In the genomic region with DNA sequence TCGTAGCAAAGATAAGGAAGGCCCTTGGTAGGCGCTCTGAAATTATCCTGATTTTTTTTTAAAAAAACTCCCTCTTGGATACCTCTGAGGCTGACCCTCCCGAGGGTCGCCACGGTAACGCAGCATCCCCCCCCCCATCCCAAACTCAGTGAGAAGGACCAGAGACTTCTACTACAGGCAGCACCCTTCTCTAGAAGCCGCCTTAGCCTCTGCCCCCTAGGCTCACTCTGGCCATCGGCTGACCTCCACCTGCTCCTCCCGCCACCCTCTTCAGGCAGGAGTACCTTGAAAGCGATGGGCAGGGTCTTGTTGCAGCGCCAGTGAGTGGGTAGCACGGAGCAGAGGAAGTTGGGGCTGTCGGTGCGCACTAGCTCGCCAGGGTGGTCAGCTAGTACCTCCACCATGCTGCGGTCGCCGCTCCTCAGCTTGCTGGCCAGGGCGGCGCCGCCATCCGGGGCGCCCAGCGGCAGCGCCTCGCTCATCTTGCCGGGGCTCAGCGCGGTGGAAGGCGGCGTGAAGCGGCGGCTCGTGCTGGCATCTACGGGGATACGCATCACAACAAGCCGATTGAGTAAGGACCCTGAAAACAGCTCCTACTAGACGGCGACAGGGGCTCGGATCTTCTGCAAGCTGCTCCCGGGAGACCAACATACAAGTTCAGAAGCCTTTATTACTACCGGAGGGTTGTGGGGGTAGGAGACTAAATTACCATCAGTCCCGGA, we compare ENCODE assay signal across 8 mouse cellular contexts.
DNase-seq lines count a peak whose midpoint lies in the region; ATAC-seq and TF ChIP-seq lines count a peak whose summit lies in the region.

No protein-coding gene starts in this region.

- peak overlapping the region; percentile 2; the same call in 1 of the 2 replicates for H3K4me3 ChIP-seq in forebrain, embryonic 16.5 days (replicated peaks; ENCODE audit: low read length)
- peak overlapping the region; percentile 36 for H3K4me3 ChIP-seq in kidney, postnatal 0 days (replicated peaks; ENCODE audit: low read depth, low read length)
- peak overlapping the region; percentile 18 for H3K4me3 ChIP-seq in midbrain, embryonic 11.5 days (ENCODE audit: low read depth, low read length)

- peaks cover 66% of the 10 kb centered on the region for H3K27me3 ChIP-seq in forebrain, embryonic 16.5 days (replicated peaks; ENCODE audit: control insufficient read depth, insufficient read depth, low read length)
- peaks cover 31% of the 10 kb centered on the region for H3K27me3 ChIP-seq in kidney, postnatal 0 days (ENCODE audit: insufficient read depth, low read length)
- H3K27me3 ChIP-seq in midbrain, embryonic 11.5 days (ENCODE audit: control insufficient read depth, insufficient read depth, low read length), result peaks cover 84% of the 10 kb centered on the region

- peak; percentile 11 for DNase-seq in kidney, adult 9 months
- DNase-seq in kidney, adult 8-10 months, result no peak
- peak; percentile 60 for DNase-seq in adrenal gland, adult 2 months
- DNase-seq in kidney, postnatal 0 days (ENCODE audit: low spot score), result peak; percentile 25
- peak; percentile 95 for DNase-seq in midbrain, embryonic 11.5 days (ENCODE audit: low spot score, missing footprints)
- DNase-seq in layer of hippocampus, postnatal 14 days (ENCODE audit: low spot score in 2 of 2), result no peak
- no peak for DNase-seq in layer of hippocampus, adult 11-12 months (ENCODE audit: low spot score)

- no peak for TF ChIP-seq CTCF in kidney, postnatal 0 days (IDR thresholded peaks at IDR 0.05; ENCODE audit: low read depth)

- H3K9me3 ChIP-seq in forebrain, embryonic 16.5 days (ENCODE audit: control insufficient read depth, low read length), result no peaks in the 10 kb centered on the region
- no peaks in the 10 kb centered on the region for H3K9me3 ChIP-seq in kidney, postnatal 0 days (replicated peaks; ENCODE audit: low read length)
- H3K9me3 ChIP-seq in midbrain, embryonic 11.5 days (ENCODE audit: control insufficient read depth, low read length), result no peaks in the 10 kb centered on the region

- peak overlapping the region; percentile 18; the same call in 1 of the 2 replicates for H3K4me2 ChIP-seq in forebrain, embryonic 16.5 days (ENCODE audit: low read length)
- H3K4me2 ChIP-seq in kidney, postnatal 0 days (ENCODE audit: low read length), result peak overlapping the region; percentile 50
- H3K4me2 ChIP-seq in midbrain, embryonic 11.5 days, result peak overlapping the region; percentile 35

- H3K4me1 ChIP-seq in forebrain, embryonic 16.5 days (replicated peaks; ENCODE audit: control insufficient read depth, insufficient read depth, low read length), result peaks cover 25% of the 10 kb centered on the region
- H3K4me1 ChIP-seq in kidney, postnatal 0 days (replicated peaks; ENCODE audit: insufficient read depth, low read length), result peaks cover 6% of the 10 kb centered on the region; the same call in 1 of the 2 replicates
- peaks cover 20% of the 10 kb centered on the region for H3K4me1 ChIP-seq in midbrain, embryonic 11.5 days (ENCODE audit: control insufficient read depth, insufficient read depth, low read length)

- no peak overlapping the region for H3K27ac ChIP-seq in forebrain, embryonic 16.5 days (ENCODE audit: low read length)
- H3K27ac ChIP-seq in kidney, postnatal 0 days, result no peak overlapping the region
- H3K27ac ChIP-seq in midbrain, embryonic 11.5 days (ENCODE audit: low read depth, low read length), result no peak overlapping the region

- H3K36me3 ChIP-seq in forebrain, embryonic 16.5 days (ENCODE audit: control insufficient read depth, insufficient read depth), result no peaks in the 10 kb centered on the region
- H3K36me3 ChIP-seq in kidney, postnatal 0 days (ENCODE audit: insufficient read depth, low read length), result no peaks in the 10 kb centered on the region
- H3K36me3 ChIP-seq in midbrain, embryonic 11.5 days (ENCODE audit: control insufficient read depth, insufficient read depth, low read length), result no peaks in the 10 kb centered on the region

- WGBS in forebrain, embryonic 16.5 days, result 1% methylated on average over 43 of the region's 43 CpGs
- 2% methylated on average over 43 of the region's 43 CpGs for WGBS in kidney, postnatal 0 days
- 1% methylated on average over 43 of the region's 43 CpGs for WGBS in midbrain, embryonic 11.5 days

- ATAC-seq in forebrain, embryonic 16.5 days, result no peak
- no peak for ATAC-seq in kidney, postnatal 0 days (replicated peaks; ENCODE audit: low FRiP score, low read depth)
- 0 out of 2 replicates have a peak, but pooled peaks have one; percentile 8 for ATAC-seq in midbrain, embryonic 11.5 days (ENCODE audit: low FRiP score)

- no peak overlapping the region for H3K9ac ChIP-seq in forebrain, embryonic 16.5 days (replicated peaks; ENCODE audit: low read depth, low read length)
- H3K9ac ChIP-seq in kidney, postnatal 0 days (ENCODE audit: low read depth, low read length), result 0 out of 2 replicates have a peak overlapping the region, but pooled peaks have one; percentile 10
- H3K9ac ChIP-seq in midbrain, embryonic 11.5 days (ENCODE audit: low read length), result 0 out of 2 replicates have a peak overlapping the region, but pooled peaks have one; percentile 24

Comparison
In these comparisons a context has a peak if more than half of its experiments do, and no peak if none do; other contexts are left out.
1. DNase-seq: peak in kidney, adult 9 months (single experiment), adrenal gland, adult 2 months (single experiment), kidney, postnatal 0 days (single experiment) and midbrain, embryonic 11.5 days (single experiment); none in kidney, adult 8-10 months (0 of 2), layer of hippocampus, postnatal 14 days (0 of 2) and layer of hippocampus, adult 11-12 months (single experiment).
2. Peak in every context shown above with its lines, with median percentiles within 50 percentile points of each other: H3K4me2 ChIP-seq and H3K4me3 ChIP-seq.